Mouse (Mus musculus): ENCODE measurements around the gene Por.

- TF ChIP-seq CTCF (IDR thresholded peaks at IDR 0.05; ENCODE audit: extremely low read depth, insufficient read depth, insufficient read length, insufficient replicate concordance): no peak
- TF ChIP-seq POLR2A (IDR thresholded peaks at IDR 0.05; ENCODE audit: low read depth, low read length): no peak
Observed at GRCm38 (mm10) chr5:135742941-135743740, 73.3 kb downstream of the Por start.

Measured in spleen, adult 2 months (tissue).